Mouse (Mus musculus): Measurements from ENCODE around the gene Neu2.

Neu2 gene

DNA sequence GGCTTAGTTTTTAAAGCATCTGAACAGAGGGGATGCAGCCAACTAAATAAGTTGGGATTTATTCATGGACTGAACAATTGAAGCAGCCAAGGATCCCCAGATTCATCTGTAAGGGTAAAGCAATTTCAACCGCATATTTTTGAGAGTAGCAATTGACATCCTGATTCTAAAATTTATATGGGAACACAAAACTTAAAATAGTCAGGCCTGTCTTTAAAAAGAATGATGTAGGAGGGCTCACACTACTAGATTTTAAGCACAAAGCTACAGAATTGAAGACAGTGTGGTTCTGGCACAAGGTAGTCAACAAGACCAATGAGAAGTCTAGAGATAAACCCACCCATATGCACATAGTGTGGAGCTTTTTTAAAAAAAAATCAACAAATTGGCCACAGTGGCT is 27.3 kb downstream of the Neu2 start:
- no peak for DNase-seq (ENCODE audit: low read depth)

DNA sequence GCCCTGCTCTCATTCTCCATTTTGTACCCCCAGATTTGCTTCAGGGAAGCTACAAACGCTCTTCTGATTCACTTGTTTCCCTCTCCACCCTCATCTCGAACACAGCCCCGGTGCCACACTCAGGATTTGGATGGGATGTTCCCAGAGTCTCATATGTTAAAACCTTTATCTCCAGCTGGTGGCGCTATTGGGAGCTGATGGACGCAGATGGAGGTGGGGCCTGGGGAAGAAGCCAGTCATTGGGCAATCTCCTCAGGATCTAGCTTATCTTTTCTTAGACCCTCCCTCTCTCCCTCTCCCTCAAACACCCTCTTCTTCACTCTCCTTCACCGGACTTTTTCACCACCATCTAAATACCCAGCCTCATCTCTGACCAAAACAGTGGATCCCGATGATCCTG is 31.9 kb downstream of the Neu2 start:
- no peak for DNase-seq (ENCODE audit: low read depth)

DNA sequence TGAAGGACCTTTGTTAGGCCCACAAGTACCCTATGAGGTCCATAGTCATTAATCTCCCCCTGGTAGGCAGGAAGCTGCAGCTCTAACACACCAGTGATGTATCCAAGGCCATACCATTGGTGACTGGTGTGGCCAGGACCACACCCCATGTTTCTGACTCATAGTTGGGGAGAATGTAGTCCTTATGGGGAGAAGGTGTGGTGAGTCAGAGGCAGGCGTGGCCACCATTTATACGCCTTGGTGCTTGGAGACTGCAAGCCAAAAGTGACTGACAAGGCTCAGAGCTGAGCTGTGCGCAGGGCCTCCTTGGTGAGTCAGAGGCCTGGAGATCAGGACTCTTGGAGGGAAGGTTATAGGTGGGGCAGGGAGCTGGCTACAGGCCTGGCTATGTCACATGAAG is 41.3 kb downstream of the Neu2 start:
- peak; percentile 83 for DNase-seq (ENCODE audit: low read depth)

DNA sequence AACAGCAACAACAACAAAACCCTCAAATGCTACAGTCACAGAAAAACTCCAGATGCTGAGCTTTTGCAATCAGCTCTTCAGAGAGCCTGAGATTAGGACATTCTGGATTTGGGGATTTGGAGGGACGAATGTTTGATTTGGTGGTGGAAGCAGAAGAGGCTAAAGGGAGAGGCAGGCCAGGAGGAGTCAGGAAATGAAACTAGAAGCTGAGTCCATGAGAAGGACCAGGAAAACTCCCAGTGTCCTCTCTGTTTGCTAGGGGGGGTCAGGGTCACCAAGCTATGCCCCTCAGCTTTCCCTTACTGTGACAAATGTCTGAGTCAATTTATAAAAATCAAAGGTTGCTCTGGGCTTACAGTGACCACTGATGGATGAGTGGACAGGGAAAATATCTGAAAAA is 43.9 kb downstream of the Neu2 start:
- no peak for DNase-seq (ENCODE audit: low read depth)

DNA sequence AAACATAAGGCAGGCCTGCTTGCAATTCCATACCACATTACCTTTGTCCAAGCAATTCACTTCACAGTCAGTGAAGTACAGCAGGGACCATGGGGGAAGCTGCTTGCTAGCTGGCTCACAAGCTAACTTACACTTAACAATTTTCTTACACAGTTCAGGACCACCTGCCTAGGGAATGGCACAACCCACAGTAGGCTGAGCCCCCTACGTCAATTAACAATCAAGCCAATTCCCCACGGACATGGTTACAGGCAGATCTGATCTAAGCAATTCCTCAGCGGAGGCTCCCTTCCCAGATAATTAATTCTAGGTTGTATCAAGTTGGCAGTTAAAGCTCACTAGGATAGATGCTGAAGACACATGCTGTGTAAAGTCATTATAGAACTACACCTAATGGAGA is 53.3 kb downstream of the Neu2 start:
- DNase-seq (ENCODE audit: low read depth): no peak

DNA sequence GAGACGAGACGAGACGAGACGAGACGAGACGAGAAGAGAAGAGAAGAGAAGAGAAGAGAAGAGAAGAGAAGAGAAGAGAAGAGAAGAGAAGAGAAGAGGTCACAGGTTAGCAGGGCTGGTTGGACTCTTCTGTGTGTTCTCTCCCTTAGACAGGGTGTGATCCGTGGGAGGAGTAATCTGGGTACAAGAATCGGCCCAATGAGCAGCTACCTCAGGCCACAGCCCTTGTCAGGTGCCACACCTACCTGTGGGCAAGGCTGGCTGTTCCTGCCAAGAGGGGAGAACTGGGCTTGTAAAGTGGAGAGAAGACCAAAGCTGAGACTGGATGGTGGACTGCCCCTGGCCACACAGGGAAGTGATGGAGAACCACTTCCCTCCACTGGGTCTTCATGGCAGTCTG is 56.1 kb downstream of the Neu2 start:
- no peak for DNase-seq (ENCODE audit: low read depth)

DNA sequence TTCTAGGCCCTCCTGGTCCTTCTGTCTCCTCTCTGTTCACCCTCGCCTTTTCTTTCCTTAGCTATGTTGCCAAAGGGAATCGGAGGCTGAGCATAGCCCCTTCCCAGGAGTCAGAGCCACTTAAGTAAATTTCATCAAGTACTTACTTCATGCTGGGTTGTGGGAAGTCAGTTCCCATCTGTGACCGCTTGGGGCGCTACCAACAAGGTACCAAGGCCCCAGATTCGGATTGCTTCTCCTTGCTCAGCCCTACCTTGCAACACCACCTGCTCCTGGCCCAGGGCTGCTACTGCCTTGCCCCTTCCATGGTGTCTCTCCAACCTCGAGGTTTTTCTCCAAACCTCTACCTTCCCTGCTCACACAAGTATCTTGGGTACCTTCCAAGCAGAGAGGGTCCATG is 58.7 kb downstream of the Neu2 start:
- DNase-seq (ENCODE audit: low read depth): no peak

DNA sequence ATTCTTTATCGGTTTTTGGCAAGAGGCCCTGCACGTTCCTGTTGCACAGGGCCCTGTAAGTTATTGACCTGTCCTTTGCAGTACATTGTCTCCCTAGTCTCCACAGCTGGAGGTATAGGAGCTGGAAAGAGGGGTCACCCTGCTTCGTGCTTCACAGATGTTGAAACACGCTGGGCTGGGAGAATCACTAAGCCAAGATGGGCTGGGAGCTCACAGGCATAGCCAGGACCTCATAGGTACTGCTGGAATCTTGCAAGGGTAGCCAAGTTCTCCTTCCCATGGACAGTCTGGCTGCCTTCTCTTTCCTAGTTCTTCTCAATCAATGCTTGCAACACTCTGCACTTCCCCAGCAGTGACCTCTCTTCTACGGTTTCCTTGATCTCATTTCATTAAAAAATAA is 63.6 kb downstream of the Neu2 start:
- no peak for DNase-seq (ENCODE audit: low read depth)

DNA sequence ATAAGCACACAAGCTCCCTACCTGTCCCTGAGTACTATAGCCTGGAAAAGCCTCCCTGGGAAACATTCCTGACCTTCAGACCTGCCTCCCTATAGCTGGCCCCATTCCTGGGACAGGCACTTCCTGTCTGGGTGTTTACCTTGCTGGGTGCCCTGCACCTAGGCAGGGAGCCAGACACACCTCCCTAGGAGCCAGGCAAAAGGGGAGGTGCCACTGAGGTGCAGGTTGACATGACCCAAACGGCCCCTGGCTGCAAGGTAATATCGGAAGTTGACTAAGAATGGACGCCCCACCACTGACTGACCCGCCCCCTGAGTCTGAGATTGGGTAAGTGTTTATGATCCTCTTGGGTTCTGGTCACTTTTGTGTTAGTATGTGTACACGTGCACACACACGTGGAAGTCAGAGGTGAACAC is 64.1 kb downstream of the Neu2 start, which contains the start of gene Ngef:
Ngef (minus strand) TSS at position 71 of the 416 bp plus-strand sequence.
- DNase-seq (ENCODE audit: low read depth): no peak

DNA sequence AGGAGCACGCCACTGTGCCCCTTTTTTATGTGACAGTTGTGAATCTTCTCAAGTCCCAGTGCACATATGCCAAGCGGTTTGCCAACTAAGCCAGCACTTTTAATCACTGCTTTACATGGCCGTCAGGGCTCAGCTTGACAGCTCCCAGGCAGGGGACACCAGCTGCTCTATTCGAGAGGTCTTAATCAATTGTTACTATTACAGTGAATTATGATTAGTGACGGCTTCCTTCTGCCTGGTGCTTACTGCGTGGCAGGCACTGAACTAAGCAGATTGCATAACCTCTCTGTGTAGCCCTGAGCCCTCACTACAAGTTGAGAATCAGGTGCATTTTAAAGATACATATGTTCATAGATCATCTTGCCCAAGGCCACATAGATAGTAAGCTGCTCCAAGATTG is 64.7 kb downstream of the Neu2 start:
- DNase-seq (ENCODE audit: low read depth): no peak

DNA sequence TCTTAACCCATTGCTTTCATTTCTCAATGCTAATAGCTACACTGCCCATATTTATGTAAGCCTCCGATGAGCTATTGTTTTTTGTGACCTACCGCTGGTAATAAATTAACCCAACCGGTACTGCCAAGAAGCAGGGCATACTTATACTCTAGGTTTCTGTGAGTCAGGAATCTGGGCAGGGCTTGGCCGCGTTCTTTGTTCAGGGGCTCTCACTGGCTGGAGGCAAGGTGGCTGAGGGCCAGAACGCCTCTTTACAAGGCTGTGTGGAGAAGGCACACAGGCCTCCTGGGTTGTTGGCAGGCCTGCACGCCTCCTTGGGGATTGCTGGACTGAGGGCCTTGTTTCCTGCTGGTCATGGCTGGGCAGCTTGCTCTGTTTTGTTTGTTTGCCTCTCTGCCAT is 65.1 kb downstream of the Neu2 start:
- peak; percentile 70 for DNase-seq (ENCODE audit: low read depth)

DNA sequence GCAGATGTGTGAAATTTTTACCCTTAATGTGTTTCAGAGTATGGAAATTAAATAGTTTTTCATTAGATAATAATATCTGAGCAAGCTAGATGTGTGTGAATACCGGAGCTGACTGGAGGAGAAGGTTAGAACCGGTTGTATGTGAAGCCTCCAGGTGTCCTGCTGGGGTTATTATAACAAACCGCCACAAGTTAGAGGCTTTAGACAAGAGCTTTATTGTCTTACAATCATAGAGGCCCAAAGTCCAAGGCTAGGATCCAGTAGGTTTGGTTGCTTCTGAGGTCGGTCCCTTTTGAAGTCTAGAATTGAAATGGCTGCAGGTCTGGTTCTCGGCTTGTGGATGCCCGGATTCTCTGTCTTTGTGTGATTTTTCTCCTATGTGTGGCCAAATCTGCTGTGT is 69.3 kb downstream of the Neu2 start:
- DNase-seq (ENCODE audit: low read depth): no peak

DNA sequence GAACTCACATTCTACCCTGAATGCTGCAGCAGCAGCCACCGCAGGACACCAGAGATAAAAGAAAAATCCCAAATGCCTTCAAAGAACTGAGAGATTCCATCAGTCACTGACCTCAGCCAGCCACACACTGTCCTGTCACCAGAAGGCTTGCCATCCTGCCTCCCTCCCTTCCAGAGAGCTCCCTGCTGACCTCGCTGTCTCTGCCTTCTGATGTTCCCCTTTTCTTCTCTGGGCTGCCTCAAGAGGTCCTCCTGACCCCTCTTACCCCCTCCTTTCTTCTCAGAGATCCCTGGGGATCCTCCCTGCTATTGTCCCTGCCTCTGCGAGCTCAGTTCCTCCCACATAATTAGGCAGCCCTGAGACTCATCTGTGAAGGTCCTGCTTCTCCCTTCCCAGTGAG is 71.1 kb downstream of the Neu2 start:
- DNase-seq (ENCODE audit: low read depth): no peak

DNA sequence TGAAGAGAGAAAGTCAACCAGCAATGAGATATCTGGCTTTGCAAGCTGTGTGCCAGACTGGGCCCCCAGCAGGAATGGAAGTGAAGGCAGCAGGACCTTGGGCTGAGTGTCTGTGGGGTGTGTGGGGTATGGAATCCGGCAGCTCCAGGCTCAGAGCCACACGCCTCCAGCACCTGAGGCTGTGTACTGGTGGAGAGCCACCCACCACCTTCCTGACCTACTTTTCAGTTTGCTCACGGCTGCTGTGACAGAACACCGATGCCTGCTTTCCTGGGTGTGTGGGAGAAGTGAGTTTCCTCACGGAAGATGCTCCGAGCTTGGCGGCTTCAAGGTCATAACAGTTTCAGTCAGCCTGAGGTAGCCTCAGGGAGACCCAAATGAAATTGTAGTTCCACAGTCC is 79.5 kb downstream of the Neu2 start:
- DNase-seq (ENCODE audit: low read depth): no peak

DNA sequence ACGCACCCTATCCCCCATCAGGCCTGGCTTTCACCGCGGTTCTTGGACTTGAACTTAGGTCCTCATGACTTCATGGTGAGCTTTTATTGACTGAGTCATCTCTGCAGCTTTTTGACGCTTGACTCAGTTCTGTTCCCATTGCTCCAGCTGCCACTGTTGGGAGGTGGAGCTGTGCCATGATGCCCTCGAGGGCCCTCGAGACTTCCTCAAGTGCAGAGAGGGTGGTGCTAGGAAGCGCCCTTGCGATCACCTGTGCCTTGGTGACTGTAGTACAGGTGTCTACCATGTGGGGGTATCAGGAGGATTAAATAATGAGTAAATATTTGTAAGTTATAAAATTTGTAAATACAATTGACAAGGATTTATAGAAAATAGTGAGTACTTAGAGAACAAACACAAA is 80.3 kb downstream of the Neu2 start:
- no peak for DNase-seq (ENCODE audit: low read depth)

DNA sequence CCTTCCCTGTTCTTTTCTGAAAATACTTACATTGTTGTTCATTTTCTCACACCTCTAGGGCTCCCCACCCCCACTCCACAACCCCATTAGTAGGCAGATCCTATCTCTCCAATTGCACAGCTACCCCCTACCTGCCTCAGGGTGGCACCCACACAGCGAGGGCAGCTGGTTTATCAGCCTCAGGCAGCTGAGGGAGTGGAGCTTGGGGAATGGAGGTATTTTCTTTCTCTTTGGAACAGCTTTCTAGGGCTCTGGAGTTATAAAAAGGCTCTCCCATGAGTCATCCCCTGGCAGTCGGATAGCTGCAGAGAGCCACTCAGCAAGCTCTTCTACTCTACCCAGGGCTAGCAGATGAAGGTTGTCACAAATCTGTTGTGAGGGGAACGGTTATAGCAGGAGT is 84.6 kb downstream of the Neu2 start:
- DNase-seq (ENCODE audit: low read depth): peak; percentile 66

DNA sequence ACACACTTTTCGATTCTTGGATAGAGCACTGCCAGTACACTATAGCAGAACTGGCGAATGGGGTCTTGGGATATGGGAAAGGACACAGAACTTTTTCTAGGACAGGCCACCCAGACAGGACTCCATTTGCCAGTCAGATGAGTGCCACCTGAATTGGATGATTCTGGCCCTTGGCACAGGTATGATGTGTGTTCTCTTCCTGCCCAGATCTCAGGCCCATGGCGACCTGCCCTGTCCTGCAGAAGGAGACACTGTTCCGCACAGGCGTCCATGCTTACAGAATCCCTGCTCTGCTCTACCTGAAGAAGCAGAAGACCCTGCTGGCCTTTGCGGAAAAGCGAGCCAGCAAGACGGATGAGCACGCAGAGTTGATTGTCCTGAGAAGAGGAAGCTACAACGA is 85.0 kb downstream of the Neu2 start:
- DNase-seq (ENCODE audit: low read depth): no peak

DNA sequence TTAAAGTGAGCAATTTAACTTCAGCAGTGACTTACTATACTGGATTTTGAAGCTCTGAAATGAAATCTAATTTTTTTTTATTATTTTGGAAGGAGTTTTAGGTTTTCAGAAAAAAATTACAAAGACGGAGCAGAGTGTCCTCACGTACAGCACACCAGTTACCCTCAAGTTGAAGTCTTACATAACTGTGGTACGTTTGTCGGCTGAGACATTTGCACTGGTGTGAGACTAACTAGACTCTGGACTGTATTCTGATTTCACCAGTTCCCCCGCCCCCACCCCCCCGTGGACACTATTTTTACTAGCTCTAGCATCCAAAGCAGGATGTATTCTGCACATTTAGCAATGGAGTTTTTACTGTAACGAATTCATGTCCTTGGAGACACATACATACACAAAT is 90.8 kb downstream of the Neu2 start:
- no peak for DNase-seq (ENCODE audit: low read depth)

DNA sequence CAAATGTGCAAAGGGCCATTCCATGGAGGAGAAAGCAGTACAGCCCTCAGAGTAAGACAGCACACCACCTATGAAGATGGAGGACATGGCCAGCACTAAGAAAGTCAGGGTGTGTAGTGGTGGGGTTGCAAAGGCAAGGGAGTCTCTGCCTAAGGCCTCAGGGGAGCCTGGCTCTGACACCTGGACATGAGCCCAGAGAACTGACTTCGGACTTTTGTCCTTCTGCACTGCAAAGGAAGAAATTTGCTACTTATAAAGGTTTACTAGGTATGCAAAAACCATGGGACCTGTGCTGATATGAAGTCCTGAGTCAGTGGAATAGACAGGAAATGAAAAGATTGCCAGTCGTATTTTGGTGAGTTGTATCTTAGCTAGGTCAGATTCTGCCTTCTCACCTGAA is 92.1 kb downstream of the Neu2 start:
- DNase-seq (ENCODE audit: low read depth): no peak

DNA sequence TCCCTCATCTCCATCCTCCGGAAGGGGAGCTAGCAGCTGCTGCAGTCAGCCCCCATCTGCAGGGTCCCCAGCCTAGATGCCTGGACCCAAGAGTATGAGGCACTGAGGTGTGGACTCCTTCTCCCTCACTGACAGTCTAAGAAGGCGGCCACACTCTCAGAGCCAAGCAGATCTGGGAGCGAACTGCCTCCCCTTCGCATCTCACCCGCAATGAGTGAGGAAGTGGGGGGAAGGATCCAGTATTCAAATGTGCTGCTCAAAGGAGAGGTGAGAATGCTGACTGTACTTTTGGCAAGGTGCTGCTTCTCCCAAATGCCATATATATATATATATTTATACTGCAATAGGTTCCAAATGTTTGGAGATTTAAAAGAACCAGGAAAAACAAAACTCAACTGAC is 93.7 kb downstream of the Neu2 start:
- no peak for DNase-seq (ENCODE audit: low read depth)

DNA sequence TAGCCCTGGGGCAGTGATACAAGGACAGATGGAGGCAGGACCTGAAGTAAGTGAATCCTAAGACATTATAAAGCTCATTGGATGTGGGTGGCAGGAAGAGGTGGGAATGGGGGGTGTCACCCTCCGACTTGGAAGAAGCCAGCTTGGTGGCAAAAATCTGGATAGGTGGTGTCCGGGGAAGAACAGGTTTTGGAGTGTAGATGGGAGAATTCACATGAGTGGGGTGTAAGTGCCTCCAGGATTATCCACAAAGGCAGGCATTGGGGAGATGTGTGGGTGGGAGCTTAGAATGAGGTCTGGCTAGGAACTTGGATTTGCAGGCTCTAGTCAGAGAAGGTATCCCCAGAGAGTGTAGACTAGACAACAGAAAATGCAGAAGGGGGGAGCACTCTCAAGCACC is 95.6 kb downstream of the Neu2 start:
- DNase-seq (ENCODE audit: low read depth): no peak

DNA sequence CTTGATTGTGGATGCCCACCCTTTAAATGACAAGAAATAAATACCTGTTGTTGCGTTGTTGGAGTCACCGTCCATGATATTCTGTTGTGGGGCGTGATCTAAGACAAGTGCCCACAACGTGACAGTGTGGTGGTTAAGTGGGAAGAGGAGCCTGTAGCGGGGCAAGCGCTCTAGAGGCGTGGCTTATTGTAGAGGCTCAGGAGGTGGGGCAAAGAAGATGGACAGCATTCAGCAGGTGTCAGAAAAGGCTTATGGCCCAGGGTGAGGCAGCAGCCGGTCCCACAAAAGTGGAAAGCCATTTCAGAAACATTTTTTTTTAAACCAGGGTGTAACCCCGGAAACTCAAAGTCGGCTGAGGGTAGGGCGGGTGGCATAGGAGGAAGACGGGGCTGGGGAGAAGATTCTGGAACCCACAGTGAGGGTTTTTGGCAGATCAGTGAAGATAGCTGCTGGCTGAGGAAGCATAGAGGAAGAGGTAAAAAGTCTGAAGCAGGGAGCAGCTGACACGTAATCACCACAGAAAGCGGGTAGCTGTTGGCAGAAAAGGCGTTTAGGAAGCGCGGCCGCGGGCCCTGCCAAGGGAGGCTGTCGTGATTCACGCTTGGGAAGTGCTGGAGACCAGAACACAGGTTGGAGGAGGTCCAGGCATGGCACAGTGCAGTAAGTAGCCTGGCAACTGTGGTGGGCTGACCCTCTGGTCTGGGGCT is 97.8 kb downstream of the Neu2 start:
- peak; percentile 89 for DNase-seq (ENCODE audit: low read depth)

DNA sequence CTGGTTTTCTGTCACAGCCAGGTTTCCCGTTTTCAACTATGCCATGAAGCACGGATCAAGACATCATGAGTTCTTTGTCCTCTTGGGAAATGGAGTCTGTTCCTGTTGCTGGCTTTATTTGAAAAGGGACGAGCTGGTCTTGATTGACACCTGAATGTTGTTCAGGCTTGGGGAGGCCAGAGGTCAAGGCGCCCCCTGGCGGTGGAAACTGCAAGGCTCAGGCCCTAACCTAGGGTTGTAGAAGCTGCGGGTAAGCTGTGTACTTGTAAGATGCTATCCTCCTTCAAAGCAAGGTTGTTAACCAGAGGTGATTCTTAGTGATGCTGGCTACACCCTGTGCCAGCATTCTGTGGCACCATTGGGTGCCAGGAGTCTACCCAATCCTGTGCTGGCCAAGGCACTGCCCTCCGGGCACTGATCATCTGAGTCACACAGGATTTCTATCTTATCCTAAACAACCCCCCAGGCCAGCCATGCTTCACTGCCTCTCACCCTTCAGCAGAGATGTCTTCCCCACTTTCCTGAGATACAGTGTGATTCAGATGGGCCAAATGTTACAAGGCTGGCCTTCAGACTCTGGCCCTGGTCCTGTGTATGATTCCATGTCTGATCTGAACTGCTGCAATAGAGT is 98.8 kb downstream of the Neu2 start:
- DNase-seq (ENCODE audit: low read depth): no peak

All from fibroblast of lung, adult 2 months (primary cell).